Mouse (Mus musculus): Measurements from ENCODE around the gene Gtf2f2. TPM values are rescaled to one million over a fixed set of nuclear protein-coding genes. Genes with fewer than 3 reads are reported as not detected.
"Not testable (repeated sequence)": the region's sequence is repeated elsewhere in the genome, so short reads cannot be mapped to it uniquely, and the experiment has no call there.

The Gtf2f2 gene
- polyA plus RNA-seq, 1 experiment from 2014 or later: 36.7 TPM

DNA sequence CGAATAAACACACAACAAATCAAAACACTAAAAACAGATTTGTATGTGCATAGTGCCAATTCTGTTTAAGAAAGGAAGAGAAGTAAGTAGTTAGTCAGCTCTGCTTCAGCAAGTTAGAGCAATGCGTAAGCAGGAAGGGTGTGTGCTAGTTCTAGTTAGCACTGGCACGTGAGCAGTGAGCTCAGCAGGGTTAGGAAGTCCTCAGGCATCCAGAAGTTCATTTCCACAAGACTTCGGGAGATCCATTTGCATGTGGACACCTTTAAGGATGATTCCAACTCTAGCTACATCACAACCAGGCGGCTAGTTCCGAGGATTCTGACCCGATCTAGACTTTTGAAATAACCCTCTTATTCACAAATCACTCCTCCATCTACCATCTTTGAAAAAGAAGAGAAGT, 55.9 kb downstream of the Gtf2f2 start, which contains the start of gene Kctd4:
Gene Kctd4, plus strand, starts transcription at position 244 of the 400 bp plus-strand sequence.
- WGBS (ENCODE audit: insufficient replicate concordance): 86% methylated on average over 7 of the region's 7 CpGs
- Histone ChIP-seq H3K4me3 (ENCODE audit: low read depth, low read length) (no peak within 1 kb of the TSS), H3K27me3 (ENCODE audit: control insufficient read depth, insufficient read depth, low read length) (no peaks in the 10 kb centered on the region)

DNA sequence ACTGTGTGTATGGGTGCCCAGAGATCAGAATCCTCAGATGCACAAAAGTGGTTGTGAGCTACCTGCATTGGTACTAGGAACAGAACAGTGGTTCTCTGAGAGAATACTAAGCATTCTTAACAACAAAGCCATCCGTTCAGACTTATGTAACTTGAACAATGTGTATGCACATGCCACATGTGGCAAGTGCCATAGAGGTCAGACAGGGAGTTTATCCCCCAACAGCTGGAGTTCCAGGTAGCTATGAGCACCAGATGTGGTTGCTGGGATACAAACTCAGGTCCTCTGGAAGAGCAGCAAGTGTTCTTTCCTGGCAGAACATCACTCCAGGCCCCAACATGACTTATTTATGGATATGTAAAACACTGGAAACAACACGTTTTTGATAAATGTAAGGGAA, 57.7 kb downstream of the Gtf2f2 start:
- Histone ChIP-seq H3K4me3 (ENCODE audit: low read depth, low read length) (no peak overlapping the region), H3K27ac (ENCODE audit: low read depth, low read length) (no peak overlapping the region), H3K9ac (ENCODE audit: low read depth, low read length) (no peak overlapping the region), H3K4me1 (ENCODE audit: control insufficient read depth, insufficient read depth, low read length) (no peaks in the 10 kb centered on the region), H3K27me3 (ENCODE audit: control insufficient read depth, insufficient read depth, low read length) (no peaks in the 10 kb centered on the region), H3K9me3 (replicated peaks; ENCODE audit: control insufficient read depth, low read length) (no peaks in the 10 kb centered on the region), H3K4me2 (no peak overlapping the region), H3K36me3 (ENCODE audit: control insufficient read depth, insufficient read depth, low read length) (no peaks in the 10 kb centered on the region)
- 70% methylated on average over 2 of the region's 2 CpGs for WGBS (ENCODE audit: insufficient replicate concordance)
- no peak for ATAC-seq (replicated peaks; ENCODE audit: insufficient number of reproducible peaks, low FRiP score, low TSS enrichment)

More for the DNA sequence above, 55.9 kb downstream of the Gtf2f2 start, which contains the start of gene Kctd4:
- ATAC-seq (replicated peaks; ENCODE audit: insufficient number of reproducible peaks, low FRiP score, low TSS enrichment): no peak
- no peak within 1 kb of the TSS for H3K27ac ChIP-seq (ENCODE audit: low read depth, low read length)
- H3K9me3 ChIP-seq (replicated peaks; ENCODE audit: control insufficient read depth, low read length): no peaks in the 10 kb centered on the region
- H3K4me1 ChIP-seq (ENCODE audit: control insufficient read depth, insufficient read depth, low read length): no peaks in the 10 kb centered on the region
- no peaks in the 10 kb centered on the region for H3K36me3 ChIP-seq (ENCODE audit: control insufficient read depth, insufficient read depth, low read length)
- no peak within 1 kb of the TSS for H3K4me2 ChIP-seq
- no peak within 1 kb of the TSS for H3K9ac ChIP-seq (ENCODE audit: low read depth, low read length)

DNA sequence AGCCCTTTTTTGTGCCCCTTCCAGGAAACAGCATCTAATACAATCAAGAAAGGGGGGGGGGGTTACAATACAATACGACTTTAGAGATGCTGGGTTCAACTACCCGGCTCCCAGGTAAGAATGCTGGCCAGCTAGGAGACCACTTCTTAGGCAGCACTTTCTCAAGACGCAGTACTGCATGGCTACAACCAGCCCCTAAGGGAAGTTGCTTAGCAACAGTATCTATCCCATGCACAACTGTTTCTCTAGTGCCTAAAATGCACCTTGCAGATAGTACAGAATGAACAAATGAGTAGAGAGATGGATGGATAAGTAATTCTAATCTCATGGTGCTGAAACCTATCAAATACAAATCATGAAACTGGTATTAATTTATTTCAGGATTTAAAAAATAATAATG, 63.0 kb downstream of the Gtf2f2 start:
- H3K4me3 ChIP-seq (ENCODE audit: low read depth, low read length): no peak overlapping the region
- no peak for ATAC-seq (replicated peaks; ENCODE audit: insufficient number of reproducible peaks, low FRiP score, low TSS enrichment)
- no peak overlapping the region for H3K4me2 ChIP-seq
- H3K36me3 ChIP-seq (ENCODE audit: control insufficient read depth, insufficient read depth, low read length): no peaks in the 10 kb centered on the region
- no peaks in the 10 kb centered on the region for H3K4me1 ChIP-seq (ENCODE audit: control insufficient read depth, insufficient read depth, low read length)
- H3K27me3 ChIP-seq (ENCODE audit: control insufficient read depth, insufficient read depth, low read length): no peaks in the 10 kb centered on the region
- no peak overlapping the region for H3K9ac ChIP-seq (ENCODE audit: low read depth, low read length)
- 57% methylated on average over 3 of the region's 3 CpGs for WGBS (ENCODE audit: insufficient replicate concordance)
- H3K9me3 ChIP-seq (replicated peaks; ENCODE audit: control insufficient read depth, low read length): no peaks in the 10 kb centered on the region
- no peak overlapping the region for H3K27ac ChIP-seq (ENCODE audit: low read depth, low read length)

DNA sequence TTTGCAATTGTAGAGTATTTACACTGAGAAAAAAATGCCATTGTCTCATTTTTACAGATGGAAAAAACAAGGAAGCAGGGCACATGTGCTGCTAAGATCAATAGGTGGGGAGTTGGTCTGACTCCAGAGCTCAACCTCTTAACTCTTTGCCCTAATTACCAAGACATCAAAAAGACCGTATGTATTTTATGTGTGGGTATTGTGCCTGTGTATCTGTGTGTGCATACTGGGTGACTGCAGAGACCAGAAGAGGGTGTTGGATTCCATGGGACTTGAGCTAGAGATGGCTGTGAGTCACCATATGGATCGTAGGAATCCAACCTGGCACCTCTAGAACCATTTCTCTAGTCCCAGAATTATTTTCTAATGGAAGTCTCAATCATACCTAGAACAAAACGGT, 68.3 kb downstream of the Gtf2f2 start:
- no peak overlapping the region for H3K27ac ChIP-seq (ENCODE audit: low read depth, low read length)
- 92% methylated on average over 3 of the region's 3 CpGs for WGBS (ENCODE audit: insufficient replicate concordance)
- H3K9me3 ChIP-seq (replicated peaks; ENCODE audit: control insufficient read depth, low read length): no peaks in the 10 kb centered on the region
- H3K27me3 ChIP-seq (ENCODE audit: control insufficient read depth, insufficient read depth, low read length): no peaks in the 10 kb centered on the region
- no peak overlapping the region for H3K9ac ChIP-seq (ENCODE audit: low read depth, low read length)
- no peak overlapping the region for H3K4me2 ChIP-seq
- no peaks in the 10 kb centered on the region for H3K36me3 ChIP-seq (ENCODE audit: control insufficient read depth, insufficient read depth, low read length)
- H3K4me3 ChIP-seq (ENCODE audit: low read depth, low read length): no peak overlapping the region
- no peaks in the 10 kb centered on the region for H3K4me1 ChIP-seq (ENCODE audit: control insufficient read depth, insufficient read depth, low read length)
- ATAC-seq (replicated peaks; ENCODE audit: insufficient number of reproducible peaks, low FRiP score, low TSS enrichment): no peak

DNA sequence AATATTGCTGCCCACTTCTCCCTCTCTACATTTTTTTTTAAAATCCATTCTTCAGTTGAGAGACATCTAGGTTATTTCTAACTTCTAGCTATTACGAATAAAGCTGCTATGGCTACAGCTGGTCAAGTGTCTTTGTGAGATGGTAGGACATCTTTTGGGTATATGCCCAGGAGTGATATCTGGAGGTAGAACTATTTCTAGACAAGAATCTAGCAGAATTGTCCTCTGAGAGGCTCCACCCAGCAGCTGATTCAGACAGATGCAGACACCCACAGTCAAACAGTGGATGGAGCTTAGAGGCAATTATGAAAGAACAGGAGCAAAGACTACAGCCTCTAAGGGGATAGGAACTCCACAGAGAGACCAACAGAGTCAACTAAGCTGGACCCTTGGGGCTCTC, 69.2 kb downstream of the Gtf2f2 start:
- H3K27ac ChIP-seq (ENCODE audit: low read depth, low read length): no peak overlapping the region
- H3K4me3 ChIP-seq (ENCODE audit: low read depth, low read length): no peak overlapping the region
- WGBS (ENCODE audit: insufficient replicate concordance): 96% methylated on average over 1 of the region's 1 CpGs
- no peak overlapping the region for H3K4me2 ChIP-seq
- no peaks in the 10 kb centered on the region for H3K4me1 ChIP-seq (ENCODE audit: control insufficient read depth, insufficient read depth, low read length)
- H3K9ac ChIP-seq (ENCODE audit: low read depth, low read length): no peak overlapping the region
- no peaks in the 10 kb centered on the region for H3K9me3 ChIP-seq (replicated peaks; ENCODE audit: control insufficient read depth, low read length)
- H3K27me3 ChIP-seq (ENCODE audit: control insufficient read depth, insufficient read depth, low read length): no peaks in the 10 kb centered on the region
- H3K36me3 ChIP-seq (ENCODE audit: control insufficient read depth, insufficient read depth, low read length): no peaks in the 10 kb centered on the region
- ATAC-seq (replicated peaks; ENCODE audit: insufficient number of reproducible peaks, low FRiP score, low TSS enrichment): no peak

DNA sequence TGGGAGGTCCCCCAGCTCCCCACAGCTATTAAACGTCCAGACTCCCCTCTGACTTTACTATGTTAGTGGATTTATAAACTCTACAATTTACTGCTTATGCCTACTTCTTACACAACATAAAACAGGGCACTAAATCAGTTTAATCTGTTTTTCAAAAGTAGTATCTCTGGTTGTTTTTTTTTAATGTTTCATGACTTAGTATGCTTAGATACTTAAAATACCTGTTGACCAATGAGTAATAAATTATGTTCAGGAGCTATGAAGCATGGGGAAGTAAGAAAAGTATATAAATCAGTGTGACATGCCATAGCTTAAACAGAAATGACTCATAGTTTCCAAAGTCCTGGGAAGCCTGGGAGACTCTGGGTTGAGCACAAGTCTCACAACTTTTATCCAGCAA, 73.0 kb downstream of the Gtf2f2 start:
- Histone ChIP-seq H3K4me1 (ENCODE audit: control insufficient read depth, insufficient read depth, low read length) (no peaks in the 10 kb centered on the region), H3K4me2 (no peak overlapping the region), H3K4me3 (ENCODE audit: low read depth, low read length) (no peak overlapping the region), H3K27ac (ENCODE audit: low read depth, low read length) (no peak overlapping the region), H3K9me3 (replicated peaks; ENCODE audit: control insufficient read depth, low read length) (no peaks in the 10 kb centered on the region), H3K36me3 (ENCODE audit: control insufficient read depth, insufficient read depth, low read length) (no peaks in the 10 kb centered on the region), H3K27me3 (ENCODE audit: control insufficient read depth, insufficient read depth, low read length) (no peaks in the 10 kb centered on the region), H3K9ac (ENCODE audit: low read depth, low read length) (no peak overlapping the region)
- 59% methylated on average over 1 of the region's 1 CpGs for WGBS (ENCODE audit: insufficient replicate concordance)
- ATAC-seq (replicated peaks; ENCODE audit: insufficient number of reproducible peaks, low FRiP score, low TSS enrichment): no peak

DNA sequence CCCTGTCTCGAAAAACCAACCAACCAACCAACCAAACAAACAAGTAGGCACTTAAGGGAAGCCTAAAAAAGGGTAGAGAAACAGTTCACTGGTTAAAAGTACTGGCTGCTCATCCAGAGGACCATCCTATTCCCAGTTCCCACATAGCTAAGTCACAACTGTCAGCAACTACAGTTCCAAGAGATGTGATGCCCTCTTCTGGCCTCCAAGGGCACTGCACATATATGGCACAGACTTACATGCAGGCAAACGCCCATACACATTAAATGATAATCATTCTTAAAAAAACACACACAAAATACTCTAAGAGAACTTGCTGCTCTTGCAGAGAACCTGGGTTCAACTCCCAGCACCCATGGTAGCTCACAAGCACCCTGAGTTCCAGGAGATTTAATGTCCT, 76.3 kb downstream of the Gtf2f2 start:
- Histone ChIP-seq H3K27me3 (ENCODE audit: control insufficient read depth, insufficient read depth, low read length) (no peaks in the 10 kb centered on the region), H3K4me1 (ENCODE audit: control insufficient read depth, insufficient read depth, low read length) (no peaks in the 10 kb centered on the region), H3K27ac (ENCODE audit: low read depth, low read length) (no peak overlapping the region), H3K4me3 (ENCODE audit: low read depth, low read length) (no peak overlapping the region), H3K36me3 (ENCODE audit: control insufficient read depth, insufficient read depth, low read length) (no peaks in the 10 kb centered on the region), H3K9me3 (replicated peaks; ENCODE audit: control insufficient read depth, low read length) (no peaks in the 10 kb centered on the region), H3K9ac (ENCODE audit: low read depth, low read length) (no peak overlapping the region), H3K4me2 (no peak overlapping the region)
- 77% methylated on average over 2 of the region's 2 CpGs for WGBS (ENCODE audit: insufficient replicate concordance)
- no peak for ATAC-seq (replicated peaks; ENCODE audit: insufficient number of reproducible peaks, low FRiP score, low TSS enrichment)

DNA sequence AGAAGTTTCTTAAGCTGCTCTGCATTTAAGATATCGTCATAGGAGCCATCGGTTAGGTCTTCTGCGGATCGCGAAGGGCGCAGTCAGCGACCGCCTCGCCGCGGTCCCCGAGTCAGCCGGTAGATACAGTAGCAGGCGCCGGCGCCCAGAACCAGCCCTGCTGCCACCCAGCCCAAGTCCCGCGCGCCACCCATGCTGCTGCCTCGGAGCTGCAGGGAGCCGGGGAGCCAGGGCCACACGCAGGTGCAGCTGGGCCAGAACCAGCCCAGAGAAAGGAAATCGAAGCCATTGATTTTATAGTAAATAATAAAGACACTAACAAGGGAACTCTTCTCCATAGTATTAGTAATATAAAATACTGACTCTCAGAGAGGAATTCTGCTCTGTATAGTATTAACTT, 79.4 kb downstream of the Gtf2f2 start:
- Histone ChIP-seq H3K9ac (ENCODE audit: low read depth, low read length) (no peak overlapping the region), H3K27ac (ENCODE audit: low read depth, low read length) (no peak overlapping the region), H3K27me3 (ENCODE audit: control insufficient read depth, insufficient read depth, low read length) (no peaks in the 10 kb centered on the region), H3K36me3 (ENCODE audit: control insufficient read depth, insufficient read depth, low read length) (no peaks in the 10 kb centered on the region), H3K4me3 (ENCODE audit: low read depth, low read length) (no peak overlapping the region), H3K4me1 (ENCODE audit: control insufficient read depth, insufficient read depth, low read length) (no peaks in the 10 kb centered on the region), H3K9me3 (replicated peaks; ENCODE audit: control insufficient read depth, low read length) (no peaks in the 10 kb centered on the region), H3K4me2 (no peak overlapping the region)
- no peak for ATAC-seq (replicated peaks; ENCODE audit: insufficient number of reproducible peaks, low FRiP score, low TSS enrichment)
- 93% methylated on average over 23 of the region's 23 CpGs for WGBS (ENCODE audit: insufficient replicate concordance)

DNA sequence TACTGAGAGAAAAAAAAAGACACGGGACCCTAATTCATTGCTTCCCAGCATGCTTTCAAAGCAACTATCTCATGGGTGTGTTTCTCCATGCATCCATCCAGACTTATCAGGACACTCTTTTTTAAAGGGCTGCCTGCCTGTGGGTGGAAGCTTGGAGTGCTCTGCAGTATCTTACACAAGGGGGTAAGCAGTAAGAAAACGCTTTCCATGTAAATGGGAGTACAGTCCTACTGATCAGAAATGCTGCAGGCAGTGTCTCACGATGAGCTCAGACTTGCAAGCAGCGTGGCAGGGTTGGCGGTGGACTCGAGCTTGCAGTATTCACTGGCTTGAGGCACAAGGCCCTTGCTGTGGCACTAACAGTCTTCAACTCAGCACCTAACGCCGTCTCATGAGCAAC, 81.0 kb downstream of the Gtf2f2 start:
- H3K4me2 ChIP-seq; H3K36me3 ChIP-seq (ENCODE audit: control insufficient read depth, insufficient read depth, low read length); H3K27me3 ChIP-seq (ENCODE audit: control insufficient read depth, insufficient read depth, low read length); ATAC-seq (replicated peaks; ENCODE audit: insufficient number of reproducible peaks, low FRiP score, low TSS enrichment); H3K4me1 ChIP-seq (ENCODE audit: control insufficient read depth, insufficient read depth, low read length); H3K4me3 ChIP-seq (ENCODE audit: low read depth, low read length); H3K27ac ChIP-seq (ENCODE audit: low read depth, low read length); H3K9me3 ChIP-seq (replicated peaks; ENCODE audit: control insufficient read depth, low read length); H3K9ac ChIP-seq (ENCODE audit: low read depth, low read length): not testable (repeated sequence)
- 89% methylated on average over 8 of the region's 8 CpGs for WGBS (ENCODE audit: insufficient replicate concordance)

All from heart, embryonic 11.5 days (tissue).